Mouse (Mus musculus) midbrain, embryonic 11.5 days (tissue): Measurements from ENCODE around the gene Ypel4. TPM values are rescaled to one million over a fixed set of nuclear protein-coding genes. Genes with fewer than 3 reads are reported as not detected.

Experiments used
- ATAC-seq: fragments of 200-750 bp; cut with Nextera tagmentation; 2 replicates; pipeline ENCODE4 v1.8.0; 2017; ENCODE audit warnings: moderate TSS enrichment, moderate library complexity; ENCODE audit not compliant: low FRiP score
- DNase-seq: peaks from one replicate; pipeline ENCODE4 v3.0.0; 2015; ENCODE audit warnings: low spot score; ENCODE audit errors: missing footprints
- H3K27ac ChIP-seq: fragments of 300-500 bp; sonication (generic); 2 replicates; pipeline ENCODE4 v1.5.1; 2014; ENCODE audit warnings: low read depth, low read length
- H3K27me3 ChIP-seq: fragments of 300-500 bp; sonication (generic); 2 replicates; pipeline ENCODE4 v1.6.1; 2014; ENCODE audit warnings: mild to moderate bottlenecking, low read length, moderate library complexity, mixed read lengths; ENCODE audit not compliant: control insufficient read depth, insufficient read depth
- H3K36me3 ChIP-seq: fragments of 300-500 bp; sonication (generic); 2 replicates; pipeline ENCODE4 v1.6.1; 2014; ENCODE audit warnings: mild to moderate bottlenecking, low read length, moderate library complexity, mixed read lengths; ENCODE audit not compliant: control insufficient read depth, insufficient read depth
- H3K4me1 ChIP-seq: fragments of 300-500 bp; sonication (generic); 2 replicates; pipeline ENCODE4 v1.6.1; 2014; ENCODE audit warnings: low read length; ENCODE audit not compliant: control insufficient read depth, insufficient read depth
- H3K4me2 ChIP-seq: fragments of 300-500 bp; sonication (generic); 2 replicates; pipeline ENCODE4 v1.6.1; 2014; ENCODE audit warnings: mild to moderate bottlenecking, moderate library complexity
- H3K4me3 ChIP-seq: fragments of 300-500 bp; sonication (generic); 2 replicates; pipeline ENCODE4 v1.5.1; 2014; ENCODE audit warnings: low read depth, low read length
- H3K9ac ChIP-seq: fragments of 300-500 bp; sonication (generic); 2 replicates; pipeline ENCODE4 v1.6.1; 2014; ENCODE audit warnings: low read length
- H3K9me3 ChIP-seq: fragments of 300-500 bp; sonication (generic); 2 replicates; pipeline ENCODE4 v1.6.1; 2016; ENCODE audit warnings: low read length; ENCODE audit not compliant: control insufficient read depth
- WGBS: fragments of 180-500 bp; shearing (Covaris S2); extraction: QIAGEN DNeasy Blood & Tissue Kit; methylation state at CpG from one replicate; pipeline ENCODE4 v1.1.7; 2014; 5-methylcytosine and 5-hydroxymethylcytosine counted together
- polyA plus RNA-seq: library from polyadenylated mRNA; unstranded; fragments of >200 nt; fragmentation: Nextera tagmentation; extraction: Ambion mirVana; gene quantifications from 2 replicates; pipeline ENCODE4 v1.2.1, GENCODE M21; 2014

Ypel4 gene
- polyA plus RNA-seq, 1 experiment from 2014 or later = 14.2 TPM

- H3K9me3 ChIP-seq = no peaks in the 10 kb centered on the region
These were observed 9.7 kb downstream of the Ypel4 start, which contains the start of gene Gm19426 for GRCm38 (mm10) chr2:84743561-84743960. TSS of gene Gm19426 (minus strand) at chr2:84743655.

GRCm38 (mm10) chr2:84744126-84744525, 10.3 kb downstream of the Ypel4 start:
- Histone ChIP-seq H3K4me1 (peaks cover 26% of the 10 kb centered on the region), H3K4me3 (peak overlapping the region; percentile 78), H3K27me3 (no peaks in the 10 kb centered on the region), H3K9ac (peak overlapping the region; percentile 98), H3K27ac (peak overlapping the region; percentile 99), H3K9me3 (no peaks in the 10 kb centered on the region), H3K4me2 (peak overlapping the region; percentile 72), H3K36me3 (no peaks in the 10 kb centered on the region)
- ATAC-seq = peak; percentile 22
- 0% methylated on average over 10 of the region's 10 CpGs for WGBS
- peak; percentile 97 for DNase-seq

More at GRCm38 (mm10) chr2:84743561-84743960, 9.7 kb downstream of the Ypel4 start, which contains the start of gene Gm19426:
- WGBS = under 1% methylated on average over 25 of the region's 25 CpGs
- peak within 1 kb of the TSS; percentile 72 for H3K4me2 ChIP-seq
- no peaks in the 10 kb centered on the region for H3K36me3 ChIP-seq
- ATAC-seq (peak; percentile 83), DNase-seq (peak; percentile 96)
- H3K9ac ChIP-seq = peak within 1 kb of the TSS; percentile 98
- peak within 1 kb of the TSS; percentile 99 for H3K27ac ChIP-seq
- peak within 1 kb of the TSS; percentile 78 for H3K4me3 ChIP-seq
- peaks cover 32% of the 10 kb centered on the region for H3K4me1 ChIP-seq
- H3K27me3 ChIP-seq = no peaks in the 10 kb centered on the region

- DNase-seq (no peak), ATAC-seq (no peak)
- 86% methylated on average over 6 of the region's 6 CpGs for WGBS
- no peak overlapping the region for H3K4me2 ChIP-seq
- no peaks in the 10 kb centered on the region for H3K9me3 ChIP-seq
- no peak overlapping the region for H3K27ac ChIP-seq
- no peak overlapping the region for H3K9ac ChIP-seq
- H3K36me3 ChIP-seq = no peaks in the 10 kb centered on the region
- H3K4me3 ChIP-seq = no peak overlapping the region
- H3K4me1 ChIP-seq = no peaks in the 10 kb centered on the region
- H3K27me3 ChIP-seq = no peaks in the 10 kb centered on the region
These were observed 16.3 kb downstream of the Ypel4 start for GRCm38 (mm10) chr2:84750115-84750514.

- DNase-seq (no peak), ATAC-seq (no peak)
- Histone ChIP-seq H3K27me3 (no peaks in the 10 kb centered on the region), H3K27ac (no peak overlapping the region), H3K4me3 (no peak overlapping the region), H3K4me1 (no peaks in the 10 kb centered on the region), H3K36me3 (no peaks in the 10 kb centered on the region), H3K4me2 (no peak overlapping the region), H3K9me3 (no peaks in the 10 kb centered on the region), H3K9ac (no peak overlapping the region)
- WGBS = 90% methylated on average over 5 of the region's 5 CpGs
These were observed 22.4 kb downstream of the Ypel4 start for GRCm38 (mm10) chr2:84756245-84756644.

GRCm38 (mm10) chr2:84757026-84757682, 23.3 kb downstream of the Ypel4 start:
- DNase-seq = no peak
- Histone ChIP-seq H3K36me3 (no peaks in the 10 kb centered on the region), H3K27ac (no peak overlapping the region), H3K27me3 (no peaks in the 10 kb centered on the region), H3K9ac (no peak overlapping the region), H3K4me3 (no peak overlapping the region), H3K4me1 (no peaks in the 10 kb centered on the region), H3K4me2 (no peak overlapping the region), H3K9me3 (no peaks in the 10 kb centered on the region)
- 61% methylated on average over 7 of the region's 7 CpGs for WGBS
- no peak for ATAC-seq

- H3K4me3 ChIP-seq = no peak overlapping the region
- H3K4me2 ChIP-seq = no peak overlapping the region
- H3K27ac ChIP-seq = no peak overlapping the region
- DNase-seq = peak; percentile 92
- WGBS = 4% methylated on average over 2 of the region's 2 CpGs
- no peaks in the 10 kb centered on the region for H3K36me3 ChIP-seq
- peak; percentile 62 for ATAC-seq
- no peaks in the 10 kb centered on the region for H3K27me3 ChIP-seq
- H3K9me3 ChIP-seq = no peaks in the 10 kb centered on the region
- no peaks in the 10 kb centered on the region for H3K4me1 ChIP-seq
- no peak overlapping the region for H3K9ac ChIP-seq
These were observed 24.8 kb downstream of the Ypel4 start for GRCm38 (mm10) chr2:84758542-84759127.

- no peak overlapping the region for H3K27ac ChIP-seq
- no peak for ATAC-seq
- 73% methylated on average over 8 of the region's 8 CpGs for WGBS
- H3K9me3 ChIP-seq = no peaks in the 10 kb centered on the region
- H3K4me3 ChIP-seq = no peak overlapping the region
- DNase-seq = no peak
- H3K4me1 ChIP-seq = no peaks in the 10 kb centered on the region
- H3K9ac ChIP-seq = no peak overlapping the region
- H3K4me2 ChIP-seq = no peak overlapping the region
- H3K36me3 ChIP-seq = no peaks in the 10 kb centered on the region
- no peaks in the 10 kb centered on the region for H3K27me3 ChIP-seq
These were observed 26.9 kb downstream of the Ypel4 start for GRCm38 (mm10) chr2:84760777-84761176.

- no peak overlapping the region for H3K9ac ChIP-seq
These were observed 27.5 kb downstream of the Ypel4 start for GRCm38 (mm10) chr2:84761309-84761708.

GRCm38 (mm10) chr2:84761840-84762239, 28.0 kb downstream of the Ypel4 start:
- Histone ChIP-seq H3K4me3 (no peak overlapping the region), H3K4me2 (no peak overlapping the region), H3K27ac (no peak overlapping the region), H3K9ac (no peak overlapping the region), H3K9me3 (no peaks in the 10 kb centered on the region), H3K27me3 (no peaks in the 10 kb centered on the region), H3K36me3 (no peaks in the 10 kb centered on the region), H3K4me1 (no peaks in the 10 kb centered on the region)
- 88% methylated on average over 1 of the region's 1 CpGs for WGBS
- ATAC-seq (no peak), DNase-seq (no peak)

More at GRCm38 (mm10) chr2:84761309-84761708, 27.5 kb downstream of the Ypel4 start:
- ATAC-seq (no peak), DNase-seq (no peak)
- Histone ChIP-seq H3K27me3 (no peaks in the 10 kb centered on the region), H3K27ac (no peak overlapping the region), H3K9me3 (no peaks in the 10 kb centered on the region), H3K36me3 (no peaks in the 10 kb centered on the region), H3K4me1 (no peaks in the 10 kb centered on the region), H3K4me2 (no peak overlapping the region), H3K4me3 (no peak overlapping the region)
- WGBS = 88% methylated on average over 3 of the region's 3 CpGs
